Mouse (Mus musculus) CH12.LX (cell line): ENCODE results near the gene Dph1.

Source experiments
- MAFK ChIP-seq: IDR thresholded peaks from 2 replicates; pipeline ENCODE4 v1.6.1; 2011; ENCODE audit warnings: low read length, improper control_type of control experiment; ENCODE audit not compliant: insufficient replicate concordance
- MAX ChIP-seq: IDR thresholded peaks from 2 replicates; pipeline ENCODE4 v1.6.1; 2011; ENCODE audit warnings: low read length, improper control_type of control experiment
- SIN3A ChIP-seq: IDR thresholded peaks from 2 replicates; pipeline ENCODE4 v1.6.1; 2012; ENCODE audit warnings: low read length, improper control_type of control experiment, inconsistent platforms
- TCF12 ChIP-seq: IDR thresholded peaks from 2 replicates; pipeline ENCODE4 v1.6.1; 2014; ENCODE audit warnings: low read depth, mild to moderate bottlenecking, inconsistent platforms, low read length, improper control_type of control experiment

DNA sequence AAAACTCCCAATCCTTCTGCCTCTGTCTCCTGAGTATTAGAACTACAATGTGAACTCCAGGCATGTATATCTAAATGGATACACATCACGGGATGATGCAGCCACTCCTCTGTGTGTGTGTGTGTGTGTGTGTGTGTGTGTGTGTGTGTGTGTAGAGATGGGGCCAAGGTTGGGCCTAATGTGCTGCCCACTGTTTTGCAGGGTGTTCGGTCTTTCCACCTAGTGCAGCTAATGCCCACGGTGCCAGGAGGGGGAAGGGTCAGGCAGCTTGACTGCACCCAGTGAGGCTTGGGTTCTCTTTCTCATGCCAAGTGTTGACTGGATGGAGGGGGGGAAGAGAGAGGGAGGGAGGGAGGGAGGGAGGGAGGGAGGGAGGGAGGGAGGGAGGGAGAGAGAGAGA, 21.8 kb upstream of the Dph1 start:
- TF ChIP-seq SIN3A (no peak), MAX (no peak), MAFK (no peak), TCF12 (no peak)
